Mouse (Mus musculus) myocyte (in vitro differentiated cells): ENCODE results near the gene Cacna1a.

Experiments
- CEBPB ChIP-seq: IDR thresholded peaks from 2 replicates; pipeline ENCODE4 v1.6.1; 2011; ENCODE audit warnings: mild to moderate bottlenecking, moderate library complexity; ENCODE audit not compliant: poor library complexity, insufficient read depth, severe bottlenecking
- E2F4 ChIP-seq: IDR thresholded peaks from one replicate; pipeline ENCODE4 v1.6.1; 2011; ENCODE audit warnings: mild to moderate bottlenecking, control low read depth, moderate library complexity; ENCODE audit not compliant: insufficient read depth
- MAX ChIP-seq: IDR thresholded peaks from one replicate; pipeline ENCODE4 v1.6.1; 2011; ENCODE audit warnings: low read depth, mild to moderate bottlenecking, control low read depth
- MYOD1 ChIP-seq, 3 experiments: IDR thresholded peaks; one replicate each; pipeline ENCODE4 v1.6.1; 2011; ENCODE audit warnings: control low read depth in 2 of 3, low read depth in 2 of 3, mild to moderate bottlenecking in 2 of 3, moderate library complexity in 1 of 3; ENCODE audit not compliant: insufficient read length in 2 of 3, control insufficient read depth in 1 of 3
- MYOG ChIP-seq, 3 experiments: IDR thresholded peaks; one replicate each; pipeline ENCODE4 v1.6.1; 2011; ENCODE audit warnings: control low read depth in 2 of 3, low read depth in 2 of 3, mild to moderate bottlenecking in 2 of 3; ENCODE audit not compliant: insufficient read length in 2 of 3, control insufficient read depth in 1 of 3, insufficient read depth in 1 of 3
- POLR2A ChIP-seq: IDR thresholded peaks from one replicate; pipeline ENCODE4 v1.6.1; 2011; ENCODE audit warnings: low read depth, mild to moderate bottlenecking, control low read depth, moderate library complexity; ENCODE audit not compliant: insufficient read length
- POLR2AphosphoS2 ChIP-seq: IDR thresholded peaks from one replicate; pipeline ENCODE4 v1.6.1; 2011; ENCODE audit warnings: low read depth, control low read depth; ENCODE audit not compliant: insufficient read length
- TCF12 ChIP-seq: IDR thresholded peaks from one replicate; pipeline ENCODE4 v1.6.1; 2011; ENCODE audit warnings: mild to moderate bottlenecking, control low read depth; ENCODE audit not compliant: poor library complexity, insufficient read depth, severe bottlenecking
- TCF3 ChIP-seq: IDR thresholded peaks from one replicate; pipeline ENCODE4 v1.6.1; 2011; ENCODE audit warnings: low read depth, control low read depth; ENCODE audit not compliant: insufficient read length
- USF1 ChIP-seq: IDR thresholded peaks from one replicate; pipeline ENCODE4 v1.6.1; 2011; ENCODE audit warnings: low read depth, mild to moderate bottlenecking, control low read depth, moderate library complexity

- TF ChIP-seq E2F4 = no peak
- no peak for TF ChIP-seq POLR2A
- TF ChIP-seq TCF12 = no peak
- no peak for TF ChIP-seq MAX
- TF ChIP-seq TCF3 = no peak
- TF ChIP-seq CEBPB = no peak
- no peak for TF ChIP-seq POLR2AphosphoS2
- no peak for TF ChIP-seq USF1
- TF ChIP-seq MYOD1 (IDR thresholded peaks at IDR 0.05; ENCODE audit: control insufficient read depth in 1 of 3, insufficient read length in 2 of 3, low read depth in 2 of 3) = no peak
- no peak for TF ChIP-seq MYOG (IDR thresholded peaks at IDR 0.05; ENCODE audit: control insufficient read depth in 1 of 3, insufficient read depth in 1 of 3, insufficient read length in 2 of 3, low read depth in 2 of 3)
Observed at GRCm38 (mm10) chr8:84579595-84579994, 191.4 kb downstream of the Cacna1a start.
